Mouse (Mus musculus) erythroblast, embryonic 14.5 days (primary cell): ENCODE measurements around the gene Ckap5. TPM values are rescaled to one million over a fixed set of nuclear protein-coding genes. Genes with fewer than 3 reads are reported as not detected.

Experiments
- H3K27me3 ChIP-seq: 2 replicates; pipeline ENCODE4 v1.6.1; 2012; ENCODE audit warnings: inconsistent platforms; ENCODE audit not compliant: control insufficient read depth
- H3K36me3 ChIP-seq: 2 replicates; pipeline ENCODE4 v1.6.1; 2012; ENCODE audit warnings: mild to moderate bottlenecking, inconsistent platforms; ENCODE audit not compliant: control insufficient read depth
- H3K4me1 ChIP-seq: 2 replicates; pipeline ENCODE4 v1.6.1; 2012; ENCODE audit warnings: inconsistent platforms; ENCODE audit not compliant: control insufficient read depth
- H3K4me3 ChIP-seq: replicated peaks from 2 replicates; pipeline ENCODE3; 2012; ENCODE audit warnings: moderate library complexity, mild to moderate bottlenecking, inconsistent platforms
- H3K9me3 ChIP-seq: 2 replicates; pipeline ENCODE4 v1.6.1; 2012; ENCODE audit warnings: low read length, inconsistent platforms, mixed read lengths; ENCODE audit not compliant: control insufficient read depth
- GATA1 ChIP-seq: IDR thresholded peaks from 2 replicates; pipeline ENCODE4 v1.6.1; 2012; ENCODE audit warnings: low read length, inconsistent platforms, mixed read lengths
- TAL1 ChIP-seq: IDR thresholded peaks from 3 replicates; pipeline ENCODE4 v1.6.1; 2012; ENCODE audit warnings: low read length, inconsistent platforms, mixed read lengths
- polyA plus RNA-seq: library from polyadenylated mRNA; stranded (reverse); fragments of >175 nt; gene quantifications from 2 replicates; pipeline ENCODE4 v1.2.3, GENCODE M21; 2012

Gene Ckap5
- polyA plus RNA-seq, 1 experiment = 0.49 TPM

DNA sequence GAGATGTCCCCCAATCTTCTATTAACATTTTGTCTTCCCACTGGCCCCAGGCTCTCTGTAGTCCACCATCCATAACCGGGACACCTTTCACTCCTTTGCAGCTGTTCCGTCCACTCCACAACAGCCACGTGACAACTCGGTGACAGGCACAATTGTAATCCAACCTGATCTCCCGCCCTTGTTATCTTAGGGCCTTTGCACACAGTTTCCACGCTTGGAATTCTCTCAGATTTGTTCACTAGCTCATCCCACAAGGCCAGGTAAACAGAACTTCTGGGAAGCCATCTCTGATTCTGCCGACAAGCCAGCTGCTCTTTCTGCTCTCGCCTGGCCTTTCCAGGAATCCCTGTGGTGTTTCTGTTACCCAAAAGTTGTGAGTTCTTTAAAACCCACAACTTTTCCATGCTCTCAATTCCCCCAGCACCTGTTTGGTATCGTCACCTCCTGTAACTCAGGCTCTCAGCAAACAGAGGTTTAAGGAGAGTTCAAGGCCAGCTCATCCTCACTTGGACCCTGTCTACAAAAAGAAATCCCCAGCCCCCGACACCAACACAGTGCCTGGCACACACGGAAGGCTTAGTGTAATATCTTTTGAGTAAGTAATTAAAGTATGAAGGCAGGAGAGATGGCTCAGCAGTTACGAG lies 106.9 kb downstream of the Ckap5 start:
- H3K36me3 ChIP-seq = peaks cover 12% of the 10 kb centered on the region; the same call in 1 of the 2 replicates
- no peaks in the 10 kb centered on the region for H3K9me3 ChIP-seq
- H3K27me3 ChIP-seq = no peaks in the 10 kb centered on the region
- H3K4me1 ChIP-seq = peaks cover 34% of the 10 kb centered on the region
- no peak overlapping the region for H3K4me3 ChIP-seq
- TF ChIP-seq TAL1 = no peak
- no peak for TF ChIP-seq GATA1

DNA sequence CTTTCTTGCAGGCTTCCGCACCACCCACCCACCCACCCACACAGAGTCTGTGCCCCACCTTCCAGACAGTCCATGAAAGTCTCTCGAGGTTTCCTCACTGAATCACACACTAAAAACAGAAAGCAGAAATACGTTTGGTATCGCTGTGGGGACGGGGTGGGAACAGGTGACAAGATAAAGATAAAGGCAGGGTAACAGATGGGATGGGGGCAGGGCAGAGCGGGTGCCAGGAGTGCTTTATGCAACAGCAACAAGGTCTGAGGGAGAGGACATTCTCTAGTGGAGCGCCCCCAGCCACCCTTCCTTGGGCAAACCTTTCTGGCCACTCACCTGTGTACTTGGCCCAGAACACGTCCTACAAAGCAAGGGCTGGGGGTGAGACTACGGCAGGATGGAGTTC lies 108.3 kb downstream of the Ckap5 start:
- Histone ChIP-seq H3K36me3 (peaks cover 4% of the 10 kb centered on the region; the same call in 1 of the 2 replicates), H3K4me3 (peak overlapping the region; percentile 45), H3K9me3 (no peaks in the 10 kb centered on the region), H3K27me3 (no peaks in the 10 kb centered on the region), H3K4me1 (peaks cover 34% of the 10 kb centered on the region)
- no peak for TF ChIP-seq GATA1
- 0 out of 3 replicates have a peak, but pooled peaks have one; percentile 43 for TF ChIP-seq TAL1

DNA sequence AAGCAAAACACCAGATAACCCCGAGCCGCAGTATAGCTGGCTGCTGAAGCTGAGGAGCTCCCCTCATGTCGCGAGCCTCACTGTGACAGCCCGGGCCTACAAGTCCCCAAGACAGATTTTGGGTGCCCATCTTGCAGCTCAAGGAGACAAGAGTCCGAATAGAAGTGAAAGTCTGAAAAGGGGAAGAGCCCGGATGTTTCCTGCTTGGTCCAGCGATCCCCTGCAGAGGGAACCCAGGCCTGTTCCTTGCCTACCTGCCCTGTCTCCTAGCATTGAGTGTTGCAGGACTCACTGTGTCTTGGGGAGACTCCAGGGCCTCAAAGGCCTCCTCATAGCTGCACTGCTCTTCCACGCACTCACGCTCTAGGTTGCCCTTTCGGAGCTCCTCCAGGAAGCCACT lies 108.9 kb downstream of the Ckap5 start:
- H3K4me3 ChIP-seq = peak overlapping the region; percentile 45
- TF ChIP-seq TAL1 (no peak), GATA1 (no peak)
- no peaks in the 10 kb centered on the region for H3K27me3 ChIP-seq
- peaks cover 40% of the 10 kb centered on the region for H3K4me1 ChIP-seq
- no peaks in the 10 kb centered on the region for H3K9me3 ChIP-seq
- H3K36me3 ChIP-seq = peaks cover 2% of the 10 kb centered on the region; the same call in 1 of the 2 replicates

DNA sequence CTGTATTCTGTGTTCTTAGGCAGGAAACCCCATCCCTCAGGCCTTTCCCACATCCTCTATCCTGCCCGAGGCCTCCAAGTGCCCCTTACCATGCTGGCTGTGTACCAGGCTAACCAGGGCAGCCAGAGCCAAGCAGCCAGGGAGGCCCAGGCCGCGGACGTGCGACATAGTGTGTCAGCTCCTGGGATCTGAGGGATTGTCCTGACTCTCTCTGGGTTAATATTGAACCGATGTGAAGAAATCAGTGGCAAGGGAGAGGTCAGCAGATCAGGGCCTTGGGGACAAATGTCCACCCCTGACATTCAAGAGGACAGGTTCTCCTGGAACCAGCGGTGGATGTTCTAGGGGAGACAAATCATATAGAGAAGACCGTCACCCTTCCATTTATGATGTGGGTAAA lies 109.7 kb downstream of the Ckap5 start, which contains the start of gene F2:
Gene F2 (minus strand): TSS at position 186 of the 400 bp plus-strand sequence.
- Histone ChIP-seq H3K36me3 (peaks cover 2% of the 10 kb centered on the region; the same call in 1 of the 2 replicates), H3K4me3 (peak within 1 kb of the TSS; percentile 45), H3K4me1 (peaks cover 45% of the 10 kb centered on the region), H3K27me3 (no peaks in the 10 kb centered on the region), H3K9me3 (no peaks in the 10 kb centered on the region)
- no peak for TF ChIP-seq GATA1
- TF ChIP-seq TAL1 = no peak

DNA sequence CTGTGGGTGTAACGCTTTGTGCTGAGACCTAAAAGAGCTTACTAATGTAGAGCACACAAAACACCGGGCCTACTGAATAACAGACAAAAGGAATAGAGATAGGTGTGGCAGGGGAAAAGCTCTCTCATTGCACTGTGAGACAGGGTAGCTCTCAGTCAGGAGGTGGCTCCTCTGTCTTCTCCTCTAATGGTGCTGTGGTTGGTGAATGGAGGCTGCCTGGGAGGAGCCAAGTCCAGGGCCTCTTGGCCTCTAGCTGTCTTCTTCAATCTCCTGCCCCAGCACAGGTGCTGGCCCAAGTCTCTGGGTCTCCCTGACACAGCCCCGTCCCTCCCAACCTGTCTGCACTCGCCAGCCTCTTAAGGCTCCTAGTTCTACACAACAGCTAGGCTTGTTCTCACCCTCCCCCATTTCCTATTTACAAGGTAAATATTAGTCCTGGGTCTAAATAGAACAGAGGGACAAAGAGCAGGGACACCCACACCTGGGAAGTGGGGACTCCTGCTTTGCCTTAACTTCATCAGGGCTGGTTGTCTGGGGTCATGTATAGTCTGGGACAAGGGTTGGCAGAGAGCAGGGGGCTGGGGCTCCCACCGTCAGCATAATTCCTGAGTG lies 110.3 kb downstream of the Ckap5 start:
- TF ChIP-seq GATA1 (no peak), TAL1 (no peak)
- H3K36me3 ChIP-seq = peaks cover 2% of the 10 kb centered on the region; the same call in 1 of the 2 replicates
- H3K27me3 ChIP-seq = no peaks in the 10 kb centered on the region
- H3K4me1 ChIP-seq = peaks cover 49% of the 10 kb centered on the region
- no peak overlapping the region for H3K4me3 ChIP-seq
- H3K9me3 ChIP-seq = no peaks in the 10 kb centered on the region

DNA sequence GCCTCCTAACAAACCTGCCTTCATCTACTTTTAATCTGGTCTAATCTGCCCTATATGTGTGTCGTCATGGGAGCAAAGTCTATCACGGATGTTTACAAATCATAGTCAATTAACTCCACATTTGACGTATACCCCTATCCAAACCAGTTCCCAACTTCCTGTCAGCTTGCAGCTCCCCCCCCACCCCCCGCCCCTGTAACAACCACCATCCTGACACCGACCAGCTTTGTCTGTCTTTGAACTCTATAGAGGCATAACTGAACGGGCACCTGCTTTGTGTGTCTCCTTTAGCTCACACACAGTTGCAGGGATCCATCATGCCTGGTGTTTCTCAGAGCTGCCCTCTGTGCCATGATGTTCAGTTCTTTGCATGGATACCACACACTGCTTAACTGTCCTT lies 112.4 kb downstream of the Ckap5 start:
- H3K4me3 ChIP-seq = no peak overlapping the region
- peaks cover 66% of the 10 kb centered on the region for H3K4me1 ChIP-seq
- peaks cover 17% of the 10 kb centered on the region for H3K36me3 ChIP-seq
- no peaks in the 10 kb centered on the region for H3K27me3 ChIP-seq
- no peaks in the 10 kb centered on the region for H3K9me3 ChIP-seq
- no peak for TF ChIP-seq GATA1
- TF ChIP-seq TAL1 = no peak

DNA sequence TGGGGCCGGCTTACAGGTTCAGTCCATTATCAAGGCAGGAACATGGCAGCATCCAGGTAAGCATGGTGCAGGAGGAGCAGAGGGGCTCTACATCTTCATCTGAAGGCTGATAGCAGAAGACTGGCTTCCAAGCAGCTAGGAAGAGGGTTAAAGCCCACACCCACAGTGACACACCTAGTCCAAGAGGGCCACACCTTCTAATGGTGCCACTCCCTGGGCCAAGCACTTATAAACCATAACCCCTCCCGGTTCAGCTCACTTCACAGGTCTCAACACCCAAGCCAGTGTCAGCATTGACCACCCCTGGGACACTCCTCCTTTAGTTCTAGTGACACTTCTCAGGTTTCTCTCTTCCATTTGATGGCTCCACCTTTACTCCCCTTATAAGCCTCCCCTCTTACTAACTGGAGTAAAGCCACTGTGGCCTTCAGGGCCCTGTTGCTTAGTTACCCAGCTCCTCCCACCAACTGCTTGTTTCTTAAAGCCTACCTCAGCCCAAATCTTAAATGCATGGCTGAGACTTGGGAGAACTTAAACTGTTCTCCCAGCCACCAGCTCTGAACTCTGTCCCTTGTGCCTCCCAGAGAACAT lies 116.4 kb downstream of the Ckap5 start:
- H3K4me3 ChIP-seq = peak overlapping the region; percentile 20
- H3K27me3 ChIP-seq = no peaks in the 10 kb centered on the region
- 0 out of 2 replicates have a peak, but pooled peaks cover 2% of the 10 kb centered on the region for H3K9me3 ChIP-seq
- peaks cover 55% of the 10 kb centered on the region for H3K4me1 ChIP-seq
- H3K36me3 ChIP-seq = peaks cover 57% of the 10 kb centered on the region
- TF ChIP-seq TAL1 = no peak
- TF ChIP-seq GATA1 = no peak

DNA sequence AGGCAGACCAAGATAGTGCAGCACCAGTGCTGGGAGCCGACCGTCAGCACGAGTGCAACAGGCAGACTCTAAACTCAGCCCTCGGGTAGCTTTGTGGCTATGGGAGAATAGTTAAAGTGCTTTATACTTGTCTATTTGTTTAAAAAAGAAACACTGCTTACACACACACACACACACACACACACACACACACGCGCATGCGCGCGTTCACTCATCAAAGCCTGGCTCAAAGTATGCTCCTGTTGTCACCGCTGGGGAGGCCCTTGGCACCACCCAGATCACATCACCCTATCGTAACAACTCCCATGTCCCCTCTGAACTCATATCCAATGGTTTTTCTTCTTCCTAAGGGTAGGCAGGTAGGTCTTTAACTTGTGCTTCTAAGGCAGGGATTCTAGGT lies 117.5 kb downstream of the Ckap5 start:
- TF ChIP-seq GATA1 = no peak
- no peak for TF ChIP-seq TAL1
- Histone ChIP-seq H3K9me3 (0 out of 2 replicates have a peak, but pooled peaks cover 2% of the 10 kb centered on the region), H3K27me3 (no peaks in the 10 kb centered on the region), H3K4me3 (no peak overlapping the region), H3K4me1 (peaks cover 65% of the 10 kb centered on the region), H3K36me3 (peaks cover 59% of the 10 kb centered on the region)

DNA sequence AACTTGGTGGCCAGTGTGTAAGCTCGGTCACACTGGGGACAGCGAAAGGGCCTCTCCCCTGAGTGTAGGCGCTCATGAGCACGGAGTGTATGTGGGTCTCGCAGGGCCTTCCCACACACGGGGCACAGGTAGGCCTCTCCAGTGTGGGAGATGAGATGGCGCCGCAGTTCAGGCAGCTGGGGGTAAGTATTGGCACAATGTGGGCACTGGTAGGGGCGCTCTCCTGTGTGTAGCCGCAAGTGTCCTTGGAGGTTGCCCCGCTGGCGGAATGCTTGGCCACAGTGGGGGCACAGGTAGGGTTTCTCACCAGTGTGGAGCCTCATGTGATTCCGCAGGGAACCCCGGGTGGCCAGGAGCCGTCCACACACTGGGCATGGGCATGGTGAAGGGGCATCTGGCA lies 118.8 kb downstream of the Ckap5 start:
- no peaks in the 10 kb centered on the region for H3K27me3 ChIP-seq
- H3K36me3 ChIP-seq = peaks cover 59% of the 10 kb centered on the region
- H3K4me3 ChIP-seq = no peak overlapping the region
- TF ChIP-seq GATA1 (no peak), TAL1 (no peak)
- H3K9me3 ChIP-seq = 0 out of 2 replicates have a peak, but pooled peaks cover 2% of the 10 kb centered on the region
- peaks cover 67% of the 10 kb centered on the region for H3K4me1 ChIP-seq

DNA sequence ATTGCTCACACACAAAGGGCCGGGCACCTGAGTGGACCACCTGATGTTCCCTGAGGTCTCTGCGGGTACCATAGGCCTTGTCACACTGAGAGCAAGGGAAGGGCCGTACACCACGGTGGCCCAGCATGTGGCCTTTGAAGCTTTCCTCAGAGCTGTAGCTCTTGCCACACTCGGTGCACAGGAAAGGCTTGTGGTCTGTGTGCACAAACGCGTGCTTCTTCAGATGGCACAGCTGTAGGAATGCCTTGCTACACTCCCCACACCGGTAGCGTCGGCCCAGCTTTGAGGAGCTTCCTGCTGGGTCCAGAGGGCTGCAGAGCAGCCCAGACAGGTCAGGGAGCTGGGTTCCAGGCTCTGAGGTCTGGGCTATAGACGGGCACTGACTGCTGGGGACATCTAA lies 119.2 kb downstream of the Ckap5 start:
- Histone ChIP-seq H3K27me3 (no peaks in the 10 kb centered on the region), H3K9me3 (0 out of 2 replicates have a peak, but pooled peaks cover 2% of the 10 kb centered on the region), H3K36me3 (peaks cover 59% of the 10 kb centered on the region), H3K4me1 (peaks cover 69% of the 10 kb centered on the region), H3K4me3 (no peak overlapping the region)
- no peak for TF ChIP-seq GATA1
- no peak for TF ChIP-seq TAL1
